Mouse (Mus musculus) CD8-positive naive resting alpha-beta T cell, adult 2 months (primary cell): ENCODE measurements around the gene Nupl2.
A peak's percentile ranks its signal among the peaks of the same experiment; 100 is the strongest.

Experiments
- DNase-seq, 2 experiments: peaks; one replicate each; pipeline ENCODE4 v3.0.0; 2022; ENCODE audit warnings: low read depth in 2 of 2, low spot score in 2 of 2

Nupl2 gene

DNA sequence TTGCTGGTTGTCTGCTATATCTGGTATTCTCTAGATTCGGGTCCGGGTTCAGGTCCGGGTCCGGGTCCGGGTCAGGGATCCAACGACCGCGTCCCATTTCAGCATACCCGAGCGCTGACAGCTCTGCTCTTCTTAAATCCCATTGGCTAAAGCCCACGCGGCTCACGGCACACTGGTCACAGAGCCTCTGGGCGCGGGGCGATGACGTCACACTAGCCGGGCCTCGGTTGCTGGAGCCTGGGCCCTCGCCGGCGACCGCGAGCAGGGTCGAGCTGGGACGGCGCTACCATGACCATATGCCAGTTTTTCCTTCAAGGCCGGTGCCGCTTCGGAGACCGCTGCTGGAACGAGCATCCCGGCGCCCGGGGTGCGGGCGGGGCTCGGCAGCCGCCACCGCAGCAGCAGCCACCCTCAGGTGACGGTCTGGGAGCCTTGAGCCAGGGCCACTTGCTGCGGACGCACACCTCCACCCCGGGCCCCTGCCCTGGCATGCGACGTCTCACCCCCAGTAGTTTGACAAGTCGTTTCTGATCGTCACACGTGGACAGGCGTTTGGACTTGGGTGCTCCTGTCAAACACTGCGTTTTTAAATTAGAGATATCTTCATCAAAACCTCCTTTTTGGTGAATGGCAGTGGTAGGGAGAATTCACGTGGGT, at the start of gene Nupl2:
TSS of gene Nupl2 (plus strand) at position 175 of the 657 bp plus-strand sequence.
- peak; percentile 73 to 81 for DNase-seq

DNA sequence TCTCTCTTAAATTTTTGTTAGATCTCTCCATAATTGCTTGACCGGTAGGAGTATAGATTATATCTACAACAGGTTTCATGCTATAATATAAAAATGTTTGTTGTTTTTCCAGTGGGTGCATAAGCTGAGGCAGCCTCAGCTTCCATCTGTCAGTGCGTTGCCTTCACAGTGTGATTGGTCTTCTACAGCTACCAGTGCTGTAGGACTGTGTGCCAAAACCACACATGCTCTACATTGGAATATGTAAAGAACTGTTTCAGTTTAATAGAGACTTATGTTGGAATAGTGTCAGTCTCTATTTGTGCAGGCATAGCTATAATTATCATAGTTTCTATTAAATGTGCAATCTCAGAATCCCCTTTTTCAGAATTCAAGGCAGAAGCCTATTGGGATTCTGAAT, 42.5 kb upstream of the Nupl2 start:
- no peak for DNase-seq

DNA sequence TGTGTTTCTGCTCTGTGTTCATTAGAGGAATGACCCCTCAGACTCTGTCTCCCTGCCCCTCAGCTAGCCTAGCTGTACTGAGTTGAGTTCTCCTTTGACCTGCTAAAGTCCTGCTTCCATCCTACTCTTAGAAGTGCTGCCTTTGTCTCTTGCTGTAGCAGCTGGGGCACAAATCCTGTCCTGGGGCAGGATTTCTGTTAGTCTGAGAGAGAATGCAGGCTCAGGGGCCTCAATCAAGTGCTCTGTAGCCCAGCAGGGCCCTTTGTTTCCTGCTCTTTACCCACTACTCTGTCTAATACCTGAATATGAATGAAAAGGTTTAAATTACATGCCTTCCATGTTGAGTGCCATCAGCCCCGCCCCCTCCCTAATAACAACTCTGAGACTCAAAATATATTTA, 40.6 kb upstream of the Nupl2 start:
- no peak for DNase-seq

DNA sequence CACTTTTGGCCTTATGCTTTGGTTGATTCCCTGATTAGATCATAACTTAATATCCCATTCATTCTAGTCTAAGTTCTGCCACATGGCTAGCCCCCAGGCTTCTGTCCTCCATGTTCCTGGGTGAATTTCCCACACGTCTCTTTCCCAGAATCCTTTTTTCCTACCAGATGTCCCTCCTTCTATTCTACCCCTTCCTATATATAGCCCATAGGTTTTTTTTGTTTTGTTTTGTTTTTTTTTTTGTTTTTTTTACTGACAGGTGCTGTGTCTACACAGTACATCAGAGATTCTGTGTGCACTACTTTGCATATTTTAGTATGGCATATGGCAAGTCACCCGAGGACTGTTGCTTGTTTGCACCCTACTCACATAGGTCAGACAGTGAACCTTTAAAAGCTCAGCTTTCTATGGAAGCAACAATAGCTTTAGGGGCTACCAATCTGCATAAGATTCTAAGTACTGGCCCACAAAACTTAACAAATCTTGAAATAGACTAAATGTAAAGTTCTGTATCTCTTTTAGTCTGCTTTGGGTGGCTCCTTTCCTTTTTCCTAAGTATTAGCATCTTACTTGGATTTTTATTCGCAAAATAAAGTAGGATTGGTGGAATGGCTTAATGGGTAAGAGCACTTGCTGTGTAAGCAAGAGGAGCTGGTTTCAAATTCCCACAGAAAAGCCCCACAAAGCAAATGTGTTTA, 40.0 kb upstream of the Nupl2 start:
- DNase-seq, result no peak

DNA sequence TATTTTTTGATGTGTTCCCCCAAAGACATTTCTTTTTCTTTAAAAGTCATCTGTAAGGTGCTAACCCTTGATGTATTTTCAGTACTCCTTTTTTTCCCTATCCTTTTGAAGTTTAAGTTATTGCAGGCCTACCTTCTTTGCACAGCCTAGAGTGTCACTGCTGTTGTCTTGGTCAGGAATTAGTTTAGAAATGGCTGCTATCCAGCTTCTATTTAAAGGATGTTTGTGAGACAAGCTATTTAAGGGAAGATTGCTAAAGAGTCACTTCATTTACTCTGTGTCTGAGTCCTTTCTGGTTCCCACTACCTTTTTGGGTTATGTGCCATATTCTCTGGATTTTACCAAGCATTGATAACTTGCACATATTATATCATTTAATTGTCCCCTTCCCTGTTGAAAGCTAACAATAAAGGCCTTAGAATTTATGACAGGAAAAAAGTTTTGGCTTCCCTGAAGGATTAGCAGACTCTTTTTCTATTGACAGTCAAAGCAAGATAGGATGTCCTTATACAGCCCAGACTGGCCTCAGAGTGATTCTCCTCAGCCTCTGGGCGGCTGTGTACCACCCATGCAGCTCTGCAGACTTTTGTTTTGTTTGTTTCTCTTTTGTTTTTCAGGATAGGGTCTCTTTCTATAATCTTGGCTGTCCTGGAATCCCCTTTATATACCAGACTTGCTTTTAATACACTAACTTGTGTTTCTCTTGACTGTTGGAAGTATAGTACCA, 38.7 kb upstream of the Nupl2 start:
- no peak for DNase-seq

DNA sequence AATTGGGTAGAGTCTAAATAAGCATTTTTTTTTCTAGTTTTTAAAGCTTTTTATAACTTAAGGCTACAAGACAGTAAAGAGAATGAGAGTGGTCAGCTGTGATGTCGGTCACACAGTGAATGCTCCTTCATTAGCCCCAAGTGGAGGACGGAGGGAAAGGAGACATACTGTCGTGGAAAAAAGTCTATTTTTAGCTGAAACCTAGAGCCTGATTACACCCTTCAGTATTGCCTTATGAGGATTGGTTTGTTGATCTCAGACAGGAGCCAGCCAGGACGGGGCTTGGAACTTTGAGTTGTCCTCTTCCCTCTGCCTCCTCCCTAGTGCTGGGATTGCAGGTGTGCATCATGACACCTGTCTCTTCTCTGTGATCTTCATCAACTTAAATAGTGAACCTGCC, 37.8 kb upstream of the Nupl2 start:
- DNase-seq, result no peak

DNA sequence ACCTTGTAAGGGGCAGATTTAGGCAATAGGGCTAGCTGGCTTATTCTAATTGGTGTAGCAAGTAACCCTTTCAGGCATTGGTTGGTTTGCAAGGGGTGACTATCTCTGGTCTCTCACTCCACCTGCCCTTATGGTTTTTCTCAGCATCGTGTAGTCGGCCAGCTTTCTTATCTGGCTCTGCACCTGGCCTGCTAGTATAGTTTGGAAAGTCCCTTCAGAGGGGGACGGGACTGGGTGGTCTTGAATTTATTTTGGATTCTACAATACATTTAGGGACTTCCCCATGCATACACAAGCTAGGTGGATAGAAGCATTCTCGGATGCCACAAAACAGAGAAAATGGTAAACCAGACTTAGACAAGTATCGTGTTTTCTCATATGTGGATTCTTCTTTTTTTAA, 17.8 kb upstream of the Nupl2 start:
- no peak for DNase-seq

DNA sequence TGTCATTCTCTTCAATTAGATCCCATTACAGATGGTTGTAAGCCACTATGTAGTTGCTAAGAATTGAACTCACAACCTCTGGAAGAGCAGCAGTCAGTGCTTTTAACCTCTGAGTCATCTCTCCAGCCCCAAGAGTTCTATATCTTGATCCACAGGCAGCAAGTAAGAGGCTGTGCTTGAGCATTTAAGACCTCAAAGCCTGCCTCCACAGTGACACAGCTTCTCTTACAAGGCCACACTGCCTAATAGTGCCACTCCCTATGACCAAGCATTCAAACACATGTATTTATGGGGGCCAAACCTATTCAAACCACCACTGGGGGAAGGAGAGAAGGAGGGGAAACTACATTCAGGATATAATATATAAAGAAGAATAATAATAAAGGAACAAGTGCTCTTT, 12.6 kb upstream of the Nupl2 start:
- DNase-seq, result no peak

DNA sequence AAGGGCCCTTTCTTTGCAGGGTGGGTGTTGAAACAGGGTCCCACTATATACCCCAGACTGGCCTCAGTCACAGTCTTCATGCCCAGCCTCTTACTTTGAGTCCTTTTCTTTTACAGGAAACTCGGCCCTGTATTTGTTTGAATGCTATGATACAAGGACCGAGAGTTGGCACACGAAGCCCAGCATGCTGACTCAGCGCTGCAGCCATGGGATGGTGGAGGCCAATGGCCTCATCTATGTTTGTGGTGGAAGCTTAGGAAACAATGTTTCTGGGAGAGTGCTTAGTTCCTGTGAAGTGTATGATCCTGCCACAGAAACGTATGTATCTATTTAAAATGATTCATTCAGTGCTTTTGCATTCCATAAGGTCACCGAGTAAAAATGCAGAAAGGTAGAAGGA, 8.0 kb upstream of the Nupl2 start:
- DNase-seq, result no peak

DNA sequence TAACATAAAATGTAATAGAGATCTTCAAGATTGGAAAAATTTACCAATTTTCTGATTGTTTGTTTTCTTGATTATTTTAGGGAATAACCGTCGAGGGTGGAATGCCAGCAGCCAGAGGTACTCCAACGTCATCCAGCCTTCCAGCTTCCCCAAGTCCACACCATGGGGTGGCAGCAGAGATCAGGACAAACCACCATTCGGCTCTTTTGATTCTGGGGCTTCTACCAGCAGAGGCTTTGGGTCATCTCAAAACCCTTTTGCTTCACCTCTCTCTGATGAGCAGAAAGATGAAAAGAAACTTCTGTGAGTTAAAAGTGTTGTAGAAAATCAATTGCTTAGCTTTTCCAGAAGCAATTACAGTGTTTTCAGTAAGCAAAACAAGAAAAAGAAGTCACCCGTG, 2.5 kb downstream of the Nupl2 start:
- DNase-seq, result no peak

DNA sequence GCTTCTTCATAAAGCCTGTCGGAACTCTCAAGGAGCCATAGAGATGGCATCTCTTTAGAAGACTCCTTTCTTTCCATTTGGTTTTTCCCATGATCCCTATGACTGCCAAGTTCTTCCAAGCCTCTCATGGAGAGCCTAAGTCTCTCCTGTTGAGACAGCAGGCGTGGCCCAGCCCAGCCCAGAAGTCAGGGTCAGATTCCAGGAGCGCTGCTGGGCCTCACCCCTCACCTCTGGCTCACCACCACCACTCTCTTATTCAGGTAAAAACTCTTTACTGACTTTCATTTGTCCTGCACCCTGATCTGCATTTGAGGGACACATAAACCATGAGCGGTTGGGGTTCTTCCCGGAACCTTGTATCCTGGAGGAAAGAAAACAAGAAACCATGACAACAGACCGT, 5.1 kb downstream of the Nupl2 start:
- no peak for DNase-seq

DNA sequence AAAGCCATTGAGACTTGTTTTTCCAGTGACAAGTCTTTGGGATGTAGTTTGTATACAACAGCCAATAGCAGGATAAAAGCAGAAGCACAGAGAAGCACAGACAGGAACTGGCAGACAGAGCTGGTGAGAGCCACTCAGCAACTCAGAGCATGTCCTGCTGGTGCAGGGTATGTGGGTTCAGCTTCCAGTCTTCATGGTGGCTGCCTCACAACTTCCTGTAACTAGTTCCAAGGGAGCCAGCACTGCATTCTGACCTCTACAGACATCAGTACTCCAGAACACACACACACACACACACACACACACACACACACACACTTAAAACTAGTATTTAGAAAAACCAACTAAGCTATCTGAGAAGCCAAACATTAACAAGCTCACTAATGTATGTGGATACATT, 7.3 kb downstream of the Nupl2 start:
- no peak for DNase-seq

DNA sequence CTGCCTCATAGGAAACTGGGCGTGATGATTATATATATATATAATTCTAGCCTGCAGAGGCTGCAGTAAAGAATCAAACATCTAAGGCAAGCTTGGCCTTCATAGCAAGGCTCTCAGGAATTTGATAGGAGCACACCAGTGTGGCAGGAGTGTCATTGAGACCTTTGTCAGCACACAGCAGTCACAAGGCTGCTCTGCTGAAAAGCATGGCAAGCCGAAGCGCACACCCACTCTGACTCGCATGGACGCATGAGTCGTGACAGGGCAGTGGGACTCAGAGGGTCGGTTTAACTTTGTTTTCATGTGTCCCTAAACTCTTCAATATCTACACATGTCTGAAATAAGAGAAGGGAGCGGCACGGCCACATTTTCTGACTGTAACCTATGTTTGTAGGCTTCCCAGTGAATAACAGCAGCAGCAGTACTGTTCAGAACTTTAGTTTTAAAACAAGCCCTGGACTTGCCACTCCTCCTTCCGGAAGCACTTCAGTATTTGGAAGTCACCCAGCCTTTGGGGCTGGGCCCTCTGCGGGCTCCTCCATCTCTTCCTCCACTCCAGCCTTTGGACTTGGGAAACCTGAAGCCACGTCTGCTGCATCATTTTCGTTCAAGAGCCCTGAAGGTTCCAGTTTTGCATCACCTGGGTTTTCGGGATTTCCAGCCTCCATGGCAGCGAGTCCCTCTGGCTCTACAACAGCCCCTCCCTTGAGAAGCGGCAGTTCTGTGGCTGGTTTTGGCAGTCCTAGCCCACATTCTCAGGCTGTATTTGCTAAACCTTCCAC, 16.9 kb downstream of the Nupl2 start:
- no peak for DNase-seq

DNA sequence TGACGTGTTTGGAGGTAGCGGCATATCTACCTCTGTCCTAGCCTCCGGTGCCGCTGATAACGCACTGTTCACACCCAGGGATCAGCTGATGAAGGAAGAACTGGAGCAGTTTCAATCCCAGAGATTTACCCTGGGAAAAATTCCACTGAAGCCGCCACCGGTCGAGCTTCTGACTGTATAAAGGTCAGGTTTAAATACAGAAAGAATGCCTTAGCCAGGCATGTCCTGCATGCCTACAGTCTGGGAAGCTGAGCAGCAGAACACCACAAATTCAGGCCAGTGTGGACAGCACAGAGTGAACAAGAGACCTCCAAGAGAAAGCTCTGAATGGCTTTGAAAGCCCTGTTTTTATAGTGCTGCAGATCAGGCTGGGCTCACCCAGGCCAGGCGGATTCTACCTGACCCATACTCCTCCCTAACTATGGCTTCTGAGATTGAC, 17.6 kb downstream of the Nupl2 start:
- no peak for DNase-seq

DNA sequence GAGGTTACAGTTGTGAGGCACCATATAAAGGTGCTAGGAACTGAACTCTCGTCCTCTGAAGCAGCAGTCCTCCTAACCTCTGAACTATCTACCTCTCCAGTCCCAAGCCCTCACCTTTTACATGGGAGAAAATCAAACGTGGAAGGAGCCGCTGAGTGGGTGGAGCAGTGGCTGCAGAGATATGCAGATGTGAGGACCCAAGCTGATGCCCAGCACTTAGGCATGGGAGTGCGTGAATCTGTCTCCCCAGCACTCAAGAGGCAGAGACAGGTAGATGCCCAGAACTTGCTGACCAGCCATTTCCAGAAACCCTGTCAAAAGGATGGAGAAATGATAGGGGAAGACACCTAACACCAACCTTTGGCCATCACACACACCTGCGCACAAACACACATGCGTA, 18.3 kb downstream of the Nupl2 start:
- DNase-seq, result no peak

DNA sequence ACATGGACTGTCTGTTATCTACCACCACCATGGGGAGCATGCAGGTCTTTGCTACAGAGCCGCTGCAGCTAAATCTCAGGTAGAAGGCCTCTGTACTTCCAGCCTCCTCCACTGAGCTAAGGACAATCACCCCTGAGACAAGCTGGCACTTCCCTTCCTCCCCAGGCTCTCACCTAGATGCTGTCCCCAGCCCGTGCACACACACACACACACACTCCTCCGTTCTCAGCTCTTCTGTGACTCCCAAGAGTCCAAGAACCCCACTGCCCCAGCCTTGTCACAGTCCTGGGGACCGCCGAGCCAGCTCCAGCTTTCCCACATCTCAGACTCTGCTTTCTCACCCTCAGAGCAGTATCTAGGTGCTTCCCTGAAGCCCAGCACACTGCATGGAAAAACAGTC, 19.2 kb downstream of the Nupl2 start:
- no peak for DNase-seq

DNA sequence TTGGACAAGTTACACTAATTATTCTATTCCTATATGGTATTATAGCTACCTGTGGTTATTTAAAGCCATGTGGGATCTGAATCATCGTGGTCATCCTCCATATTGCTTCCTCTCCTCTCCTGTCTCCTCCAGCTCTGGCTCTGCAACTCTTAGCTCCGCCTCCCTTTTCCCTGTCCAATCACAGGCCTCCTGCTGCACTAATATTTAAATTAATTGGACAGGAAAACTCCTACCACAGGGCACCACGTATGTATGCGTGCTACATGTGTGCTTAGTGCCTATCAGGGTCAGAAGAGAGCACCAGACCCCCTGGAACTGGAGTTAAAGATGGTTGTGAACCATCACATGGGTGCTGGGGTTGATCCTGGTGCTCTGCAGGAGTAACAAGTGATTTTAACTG, 23.7 kb downstream of the Nupl2 start:
- DNase-seq, result no peak

DNA sequence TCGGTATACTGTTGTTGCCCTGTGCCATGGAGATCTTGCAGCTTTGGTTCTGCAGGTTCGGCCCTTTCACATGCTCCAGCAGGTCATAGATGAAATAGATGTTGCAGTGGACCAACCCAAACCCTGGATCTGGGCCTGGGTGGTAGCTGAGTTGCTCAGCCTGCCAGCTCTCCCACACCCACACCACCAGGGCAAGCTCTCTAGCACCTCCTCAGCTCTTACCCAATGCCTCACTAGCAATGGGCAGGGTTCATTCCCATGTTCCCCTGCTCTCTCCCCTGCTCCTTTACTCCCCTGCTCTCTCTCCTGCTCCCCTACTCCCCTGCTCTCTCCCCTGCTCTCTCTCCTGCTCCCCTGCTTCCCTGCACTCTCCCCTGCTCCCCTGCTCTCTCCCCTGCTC, 27.1 kb downstream of the Nupl2 start:
- no peak for DNase-seq

DNA sequence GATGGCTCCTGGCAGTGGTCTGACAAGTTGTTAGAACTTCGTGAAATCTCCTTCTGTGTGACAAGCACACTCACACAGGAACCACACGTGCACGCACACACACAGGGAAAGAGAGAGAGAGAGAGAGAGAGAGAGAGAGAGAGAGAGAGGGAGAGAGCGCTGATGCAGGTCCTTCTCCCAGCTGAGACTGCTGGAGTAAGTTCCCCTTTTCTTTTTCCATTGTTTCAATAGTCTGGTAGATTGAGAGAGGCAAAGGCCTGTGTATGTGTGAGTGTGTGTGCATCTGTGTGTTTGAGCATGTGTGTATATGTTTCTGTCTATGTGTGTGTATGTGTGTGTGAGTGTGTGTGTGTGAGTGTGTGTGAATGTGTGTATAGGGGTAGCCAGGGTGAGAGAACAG, 36.2 kb downstream of the Nupl2 start:
- no peak for DNase-seq

DNA sequence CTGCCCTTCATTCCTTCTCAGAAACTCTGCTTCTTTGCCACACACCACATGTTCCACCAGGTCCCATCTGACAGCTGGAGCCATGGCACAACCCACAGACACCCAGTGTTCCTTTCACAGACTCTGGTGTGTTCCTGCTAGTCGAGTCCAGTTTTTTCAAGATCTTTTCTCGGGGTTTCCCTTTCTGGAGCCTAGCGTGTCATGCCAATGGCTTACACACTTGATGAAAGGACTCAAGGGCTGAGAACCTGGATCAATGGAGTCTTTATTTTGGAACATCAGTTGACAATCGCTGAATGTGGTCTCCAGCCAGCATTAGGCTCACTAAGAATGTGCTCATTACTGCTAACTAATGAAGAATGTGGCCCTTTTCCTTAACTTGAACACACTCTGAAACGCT, 37.7 kb downstream of the Nupl2 start:
- no peak for DNase-seq

DNA sequence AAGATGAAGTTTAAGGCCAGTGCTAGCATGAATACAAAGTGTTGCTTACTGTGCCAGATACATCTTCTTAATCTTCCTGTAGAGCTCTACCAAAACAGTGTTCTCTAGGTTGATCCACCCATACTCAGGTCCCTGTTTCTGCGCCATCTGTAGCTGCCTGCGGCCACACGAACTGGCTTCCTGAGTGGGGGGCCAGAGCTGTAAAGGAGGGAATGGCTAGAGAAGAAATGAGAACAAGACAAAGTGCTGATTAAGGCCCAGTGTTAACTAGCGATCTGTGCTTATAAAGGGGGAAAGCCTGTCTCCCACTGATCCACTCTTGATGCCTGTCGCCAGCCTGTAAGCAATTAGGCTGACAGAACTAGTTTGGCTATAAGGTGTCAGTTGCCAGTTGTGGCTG, 38.5 kb downstream of the Nupl2 start:
- no peak for DNase-seq

DNA sequence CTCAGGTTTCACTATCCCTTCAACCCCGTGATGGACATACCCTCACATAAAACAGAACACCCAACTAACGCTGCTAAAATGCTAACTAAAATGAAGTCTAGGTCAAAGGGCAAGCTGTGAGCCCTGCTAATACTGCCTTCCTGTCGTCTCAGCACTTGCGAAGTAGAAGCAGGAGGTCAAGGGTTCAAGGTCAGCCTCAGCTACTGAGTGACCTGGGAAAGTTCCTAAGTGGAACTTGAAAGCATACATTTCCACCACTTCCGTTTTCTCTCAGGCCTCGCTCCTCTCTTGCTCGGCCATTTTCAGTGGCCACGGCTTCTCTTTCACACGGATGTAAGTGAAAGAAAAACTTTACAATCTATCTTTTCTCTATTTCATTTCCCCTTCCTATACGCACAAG, 43.2 kb downstream of the Nupl2 start:
- DNase-seq, result no peak
